Mouse (Mus musculus) embryonic fibroblast, embryonic 13.5 days (primary cell): ENCODE measurements around the gene Lypla2. TPM values are rescaled to one million over a fixed set of nuclear protein-coding genes. Genes with fewer than 3 reads are reported as not detected.

Experiments used
- H3K27ac ChIP-seq: 2 replicates; pipeline ENCODE4 v1.5.1; 2012; ENCODE audit warnings: low read length, control low read depth, inconsistent platforms; ENCODE audit not compliant: insufficient read depth
- H3K4me1 ChIP-seq: 2 replicates; pipeline ENCODE4 v1.6.1; 2011; ENCODE audit warnings: low read length; ENCODE audit not compliant: control insufficient read depth, insufficient read depth
- H3K4me3 ChIP-seq: 2 replicates; pipeline ENCODE4 v1.5.1; 2011; ENCODE audit warnings: mild to moderate bottlenecking, control low read depth, low read length; ENCODE audit not compliant: insufficient read depth
- CTCF ChIP-seq: IDR thresholded peaks from 2 replicates; pipeline ENCODE4 v1.5.1; 2011; ENCODE audit warnings: mild to moderate bottlenecking, control low read depth, low read length, moderate library complexity, borderline replicate concordance; ENCODE audit not compliant: insufficient read depth
- POLR2A ChIP-seq: IDR thresholded peaks from 2 replicates; pipeline ENCODE4 v1.6.1; 2011; ENCODE audit warnings: low read depth, mild to moderate bottlenecking, control low read depth, low read length, moderate library complexity
- polyA plus RNA-seq: library from polyadenylated mRNA; stranded (reverse); fragments of >200 nt; gene quantifications from 2 replicates; pipeline ENCODE4 v1.2.4, GENCODE M21; 2011; ENCODE audit warnings: low read depth; ENCODE audit not compliant: missing spikeins, insufficient read length

Gene Lypla2
- 31.6 and 35.5 TPM in 2 replicates for polyA plus RNA-seq

- H3K4me3 ChIP-seq = peak within 1 kb of the TSS; percentile 93
- peaks cover 3% of the 10 kb centered on the region; the same call in 1 of the 2 replicates for H3K4me1 ChIP-seq
- no peak for TF ChIP-seq CTCF
- TF ChIP-seq POLR2A = peak; percentile 82; the same call in 1 of the 2 replicates
- no peak within 1 kb of the TSS for H3K27ac ChIP-seq
These were observed at the start of gene Lypla2 for GRCm38 (mm10) chr4:135972556-135972906. Lypla2 (minus strand) TSS chr4:135972626.

GRCm38 (mm10) chr4:136021549-136022047 lies 49.2 kb upstream of the Lypla2 start, which contains the start of gene Eloa:
Eloa (minus strand) TSS chr4:136021763.
- H3K4me3 ChIP-seq = peak within 1 kb of the TSS; percentile 98
- H3K4me1 ChIP-seq = peaks cover 9% of the 10 kb centered on the region; the same call in 1 of the 2 replicates
- TF ChIP-seq POLR2A = peak; percentile 69
- no peak for TF ChIP-seq CTCF
- H3K27ac ChIP-seq = peak within 1 kb of the TSS; percentile 9; the same call in 1 of the 2 replicates

GRCm38 (mm10) chr4:136020743-136021548 lies 48.5 kb upstream of the Lypla2 start:
- Histone ChIP-seq H3K27ac (peak overlapping the region; percentile 9; the same call in 1 of the 2 replicates), H3K4me3 (peak overlapping the region; percentile 98), H3K4me1 (peaks cover 9% of the 10 kb centered on the region)
- TF ChIP-seq CTCF = no peak
- TF ChIP-seq POLR2A = no peak

- H3K4me3 ChIP-seq = no peak overlapping the region
- no peak for TF ChIP-seq CTCF
- TF ChIP-seq POLR2A = no peak
These were observed 43.7 kb upstream of the Lypla2 start for GRCm38 (mm10) chr4:136016059-136016602.

GRCm38 (mm10) chr4:136010586-136010985 lies 38.2 kb upstream of the Lypla2 start:
- Histone ChIP-seq H3K4me1 (no peaks in the 10 kb centered on the region), H3K4me3 (no peak overlapping the region), H3K27ac (no peak overlapping the region)
- TF ChIP-seq CTCF (no peak), POLR2A (no peak)

More at GRCm38 (mm10) chr4:136016059-136016602, 43.7 kb upstream of the Lypla2 start:
- Histone ChIP-seq H3K27ac (no peak overlapping the region), H3K4me1 (peaks cover 9% of the 10 kb centered on the region)

- H3K27ac ChIP-seq = no peak overlapping the region
- TF ChIP-seq POLR2A = no peak
- TF ChIP-seq CTCF = no peak
- H3K4me1 ChIP-seq = no peaks in the 10 kb centered on the region
- no peak overlapping the region for H3K4me3 ChIP-seq
These were observed 36.5 kb upstream of the Lypla2 start for GRCm38 (mm10) chr4:136008782-136009447.

- Histone ChIP-seq H3K4me1 (no peaks in the 10 kb centered on the region), H3K27ac (no peak overlapping the region), H3K4me3 (no peak overlapping the region)
- TF ChIP-seq CTCF = no peak
These were observed 34.4 kb upstream of the Lypla2 start for GRCm38 (mm10) chr4:136006821-136007220.

GRCm38 (mm10) chr4:136004921-136005320 lies 32.5 kb upstream of the Lypla2 start:
- Histone ChIP-seq H3K27ac (no peak overlapping the region), H3K4me1 (no peaks in the 10 kb centered on the region), H3K4me3 (no peak overlapping the region)
- no peak for TF ChIP-seq CTCF
- no peak for TF ChIP-seq POLR2A

- no peak for TF ChIP-seq POLR2A
- TF ChIP-seq CTCF = no peak
These were observed 31.8 kb upstream of the Lypla2 start for GRCm38 (mm10) chr4:136004107-136004675.

More at GRCm38 (mm10) chr4:136004107-136004675, 31.8 kb upstream of the Lypla2 start:
- H3K27ac ChIP-seq = no peak overlapping the region
- no peak overlapping the region for H3K4me3 ChIP-seq
- no peaks in the 10 kb centered on the region for H3K4me1 ChIP-seq
